Mouse (Mus musculus): Measurements from ENCODE around the gene Rxfp4. TPM values are rescaled to one million over a fixed set of nuclear protein-coding genes. Genes with fewer than 3 reads are reported as not detected.

The Rxfp4 gene
- under 1 TPM in 1 of 2 experiments, not detected in 1; 0.26 TPM for polyA plus RNA-seq (2017; shearing (Covaris generic))

DNA sequence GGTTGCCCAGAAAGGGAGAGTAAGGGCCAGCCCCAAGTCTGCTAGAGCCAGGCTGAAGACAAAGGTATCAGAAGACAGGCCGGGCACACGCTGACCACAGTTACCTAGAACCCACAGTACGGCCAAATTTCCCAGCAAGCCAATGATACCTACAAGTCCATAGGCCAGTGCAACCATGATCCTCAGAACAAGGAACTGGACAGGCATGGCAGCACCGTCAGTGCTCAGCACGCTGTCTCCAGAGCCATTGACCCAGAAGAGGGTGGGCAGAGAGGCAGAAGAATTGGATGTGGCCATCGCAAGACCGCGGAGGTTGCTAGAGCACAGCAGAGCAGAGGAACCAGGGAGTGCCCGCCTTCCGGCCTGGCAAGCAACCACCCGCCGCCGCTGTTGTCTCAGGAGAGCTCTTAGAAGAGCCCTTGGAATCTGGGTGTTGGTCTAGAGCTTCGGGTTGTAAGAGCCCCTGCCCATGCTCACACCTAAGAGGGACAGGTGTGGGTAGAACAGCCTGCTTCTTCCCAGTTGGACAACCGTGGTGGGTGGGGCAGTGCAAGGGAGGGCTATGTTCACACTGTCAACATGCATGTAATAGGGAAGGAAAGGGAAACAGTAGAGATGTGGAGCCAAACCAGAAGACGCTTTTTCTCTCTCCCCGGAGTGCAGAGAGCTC, at the start of gene Rxfp4:
Gene Rxfp4 (minus strand): TSS at position 297 of the 670 bp plus-strand sequence.
- ATAC-seq = no peak

DNA sequence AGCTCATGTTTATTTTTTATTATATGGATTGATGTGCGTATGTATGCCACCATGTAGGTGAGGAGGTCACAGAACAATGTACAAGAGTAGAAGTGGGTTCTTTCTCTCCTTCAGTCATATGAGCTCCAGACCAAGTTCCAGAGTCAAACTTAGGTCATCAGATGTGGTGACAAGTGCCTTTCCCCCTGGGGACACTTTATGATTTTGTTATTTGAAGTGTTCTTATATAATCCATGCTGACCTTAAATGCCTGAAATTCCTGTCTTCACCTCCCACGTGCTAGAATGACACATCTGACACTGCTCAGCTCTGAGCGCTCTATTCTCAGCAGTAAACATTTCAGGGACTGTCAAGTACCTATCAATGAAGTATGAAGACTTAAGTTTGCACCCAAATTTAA, 48.3 kb upstream of the Rxfp4 start:
- no peak for ATAC-seq

DNA sequence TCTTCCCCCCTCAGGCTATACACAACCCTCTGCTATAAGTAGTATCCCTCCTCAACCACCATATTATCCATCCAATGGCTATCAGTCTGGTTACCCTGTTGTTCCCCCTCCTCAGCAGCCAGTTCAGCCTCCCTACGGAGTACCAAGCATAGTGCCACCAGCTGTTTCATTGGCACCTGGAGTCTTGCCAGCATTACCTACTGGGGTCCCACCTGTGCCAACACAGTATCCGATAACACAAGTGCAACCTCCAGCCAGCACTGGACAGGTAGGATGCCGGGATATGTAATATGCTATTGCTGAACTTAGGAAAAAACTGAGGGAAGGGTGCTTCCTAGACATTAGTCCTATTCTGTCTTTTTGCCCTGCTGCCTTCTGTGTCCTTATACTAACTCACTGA, 47.3 kb upstream of the Rxfp4 start:
- no peak for ATAC-seq

DNA sequence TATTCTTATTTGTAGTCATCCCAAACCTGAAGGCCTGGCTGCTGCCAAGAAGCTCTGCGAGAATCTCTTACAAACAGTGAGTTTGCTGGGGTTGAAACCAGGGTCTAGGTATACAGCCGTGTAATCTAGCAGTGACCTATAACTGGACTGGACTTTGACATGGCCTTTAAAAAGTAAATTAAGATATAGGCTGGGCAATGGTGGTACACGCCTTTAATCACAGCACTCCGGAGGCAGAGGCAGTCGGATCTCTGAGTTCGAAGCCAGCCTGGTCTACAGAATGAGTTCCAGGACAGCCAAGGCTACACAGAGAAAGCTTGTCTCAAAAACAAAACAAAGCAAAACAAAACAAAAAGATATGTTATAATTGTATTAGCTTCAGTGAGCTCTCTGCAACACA, 45.9 kb upstream of the Rxfp4 start:
- ATAC-seq = no peak

DNA sequence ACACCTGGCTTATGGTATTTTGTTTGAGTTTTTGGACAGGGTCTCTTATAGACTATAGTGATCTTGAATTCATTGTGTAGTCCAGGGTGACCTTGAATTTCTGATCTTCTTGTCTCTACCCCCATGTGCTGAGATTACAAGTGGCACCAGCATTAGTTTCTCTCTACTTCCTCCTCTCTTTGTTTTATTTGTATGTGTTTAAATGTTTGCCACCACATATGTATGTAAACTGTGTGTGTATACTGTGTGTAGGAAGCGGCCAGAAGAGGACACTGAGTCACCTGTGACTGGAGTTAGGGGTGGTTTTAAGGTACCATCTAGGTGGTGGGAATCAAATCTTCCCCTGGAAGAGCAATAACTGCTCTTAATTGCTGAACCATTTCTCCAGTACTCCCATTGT, 45.1 kb upstream of the Rxfp4 start:
- no peak for ATAC-seq

DNA sequence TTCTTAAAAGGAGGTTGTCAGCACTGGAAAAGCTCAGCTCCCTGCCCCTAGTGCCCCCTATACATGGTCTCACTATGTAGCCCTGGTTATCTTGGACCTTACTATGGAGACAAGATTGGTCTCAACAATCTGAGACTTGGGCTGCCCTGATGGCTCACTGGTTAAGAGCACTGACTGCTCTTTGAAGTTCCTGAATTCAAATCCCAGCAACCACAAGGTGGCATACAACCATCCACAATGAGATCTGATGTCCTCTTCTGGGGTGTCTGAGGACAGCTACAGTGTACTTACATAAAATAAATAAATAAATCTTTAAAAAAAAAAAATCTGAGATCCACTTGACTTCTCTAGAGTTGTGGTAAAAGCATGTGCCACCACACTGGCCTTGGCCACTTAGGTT, 42.6 kb upstream of the Rxfp4 start:
- no peak for ATAC-seq

DNA sequence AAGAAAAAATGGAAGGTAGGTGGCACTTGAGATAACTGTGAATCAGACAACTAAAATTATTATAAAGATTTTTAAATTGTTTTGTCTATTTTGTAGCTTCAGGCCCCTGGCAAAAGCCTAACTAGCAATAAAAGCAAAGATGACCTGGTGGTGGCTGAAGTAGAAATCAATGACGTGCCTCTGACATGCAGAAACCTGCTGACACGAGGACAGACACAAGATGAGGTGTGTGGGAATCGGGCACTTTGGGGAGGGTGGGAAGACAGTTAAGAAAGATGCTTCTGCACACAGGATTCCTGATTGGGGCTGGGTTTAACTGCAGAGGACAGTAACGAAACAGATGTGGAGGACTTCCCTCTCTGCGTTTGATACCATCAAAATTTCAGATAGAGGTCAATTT, 36.1 kb upstream of the Rxfp4 start:
- ATAC-seq = no peak

DNA sequence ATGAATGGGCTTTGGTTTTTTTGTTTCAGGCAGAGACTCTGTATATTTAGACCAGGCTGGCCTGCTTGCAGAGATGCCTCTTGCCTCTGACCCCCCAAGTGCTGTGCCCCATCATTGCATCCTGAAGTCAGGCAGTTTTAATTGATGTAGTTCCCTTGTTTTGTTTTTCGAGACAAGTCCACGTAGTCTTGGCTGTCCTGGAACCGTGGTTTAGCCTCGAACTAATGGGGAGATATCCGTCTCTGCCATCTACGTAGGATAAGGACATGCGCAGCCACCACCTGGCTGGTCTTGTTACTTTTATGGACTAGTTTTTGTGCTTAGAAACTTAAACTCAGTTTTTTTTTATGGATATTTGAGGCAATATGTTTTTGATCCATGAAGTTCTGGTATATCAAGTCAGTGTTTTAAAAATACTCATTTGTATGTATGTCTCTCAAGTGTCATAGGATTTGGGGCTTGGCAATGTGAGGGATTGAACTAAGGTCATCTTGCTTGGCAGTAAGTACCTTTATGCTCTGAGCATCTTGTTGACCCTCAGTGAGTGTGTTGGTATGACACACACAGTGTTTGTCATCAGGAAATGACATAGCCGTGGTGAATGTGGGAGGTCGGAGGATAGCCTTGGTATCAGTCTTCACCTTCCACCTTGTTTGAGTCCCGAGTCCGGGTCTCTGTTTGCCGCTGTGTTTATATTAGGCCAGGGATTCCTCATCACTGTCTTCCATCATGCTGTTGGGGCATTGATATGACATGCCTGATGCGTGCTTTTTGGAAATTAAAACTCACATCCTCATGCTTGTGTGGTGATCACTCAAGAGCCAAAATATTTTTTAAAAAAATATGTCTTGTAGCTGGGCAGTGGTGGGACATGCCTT, 34.0 kb upstream of the Rxfp4 start:
- no peak for ATAC-seq

DNA sequence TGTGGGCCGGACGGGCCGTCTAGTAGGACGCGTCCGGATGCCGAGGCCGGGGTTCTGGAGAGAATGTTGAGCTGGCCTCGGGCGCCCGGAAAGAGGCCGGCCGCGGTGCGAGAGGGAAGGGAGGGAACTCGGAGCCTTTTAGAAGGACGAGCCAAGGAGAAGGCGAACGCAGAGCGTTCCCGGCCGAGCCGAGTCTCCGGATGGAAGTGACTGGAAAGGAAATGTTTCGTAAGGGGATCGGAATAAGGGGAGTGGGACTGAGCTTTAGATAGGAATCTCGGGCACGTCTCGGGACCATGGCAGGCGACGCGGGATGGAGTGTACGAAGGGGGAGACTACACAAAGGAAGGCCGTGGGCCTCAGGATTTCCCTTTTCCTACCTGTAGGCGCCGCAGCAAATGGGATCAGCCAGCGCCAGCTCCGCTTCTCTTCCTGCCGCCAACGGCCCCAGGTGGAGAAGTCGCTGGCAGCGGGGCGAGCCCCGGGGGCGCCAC, 33.1 kb upstream of the Rxfp4 start:
- ATAC-seq = peak; percentile 1

DNA sequence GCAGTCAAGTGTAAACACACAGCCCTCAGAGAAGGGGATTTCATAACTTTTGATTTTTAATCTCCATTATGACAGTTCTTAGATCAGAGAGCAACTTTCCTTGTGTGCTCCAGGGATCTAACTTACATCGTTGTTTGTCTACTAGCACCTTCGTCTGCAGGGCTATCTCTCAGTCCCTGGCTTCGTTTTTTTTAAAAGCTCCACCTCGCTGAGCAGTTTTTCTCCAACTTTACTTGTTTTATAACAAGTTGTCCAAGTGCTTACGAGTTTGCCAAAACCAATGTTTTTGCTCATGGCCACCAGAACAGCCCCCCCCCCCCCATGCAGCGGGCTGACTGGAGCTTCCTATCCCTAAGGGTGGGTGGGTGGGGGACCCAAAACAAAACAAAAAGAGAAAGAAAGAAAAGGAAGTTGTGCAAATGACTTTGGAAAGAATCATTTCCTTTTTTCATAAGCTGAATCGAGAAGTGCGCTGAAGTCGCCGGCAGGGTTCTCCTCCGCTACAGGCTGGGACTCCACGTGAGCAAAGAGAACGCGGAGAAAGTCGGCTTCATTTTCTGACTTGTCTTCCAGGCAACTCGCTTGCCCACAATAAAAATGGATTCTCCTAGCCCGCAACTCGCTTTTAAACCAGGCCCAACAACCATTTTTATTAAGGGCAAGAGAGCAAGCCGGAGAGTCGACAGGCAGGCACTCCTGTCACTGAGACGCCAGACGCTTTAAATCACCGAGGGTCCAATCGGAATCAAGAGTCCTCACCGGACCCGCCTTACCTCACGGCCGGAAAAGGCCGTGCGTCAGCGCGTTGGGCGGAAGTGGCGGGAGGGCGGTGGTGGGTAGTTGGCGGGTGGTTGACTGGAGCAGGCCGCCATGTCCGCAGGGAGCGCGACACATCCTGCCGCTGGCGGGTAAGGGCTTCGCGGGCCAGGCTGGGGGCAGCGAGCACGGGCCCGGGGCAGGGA, 32.3 kb upstream of the Rxfp4 start, which contains the start of gene Khdc4:
Gene Khdc4 (plus strand): TSS at position 824 of the 962 bp plus-strand sequence.
- ATAC-seq = peak; percentile 97

DNA sequence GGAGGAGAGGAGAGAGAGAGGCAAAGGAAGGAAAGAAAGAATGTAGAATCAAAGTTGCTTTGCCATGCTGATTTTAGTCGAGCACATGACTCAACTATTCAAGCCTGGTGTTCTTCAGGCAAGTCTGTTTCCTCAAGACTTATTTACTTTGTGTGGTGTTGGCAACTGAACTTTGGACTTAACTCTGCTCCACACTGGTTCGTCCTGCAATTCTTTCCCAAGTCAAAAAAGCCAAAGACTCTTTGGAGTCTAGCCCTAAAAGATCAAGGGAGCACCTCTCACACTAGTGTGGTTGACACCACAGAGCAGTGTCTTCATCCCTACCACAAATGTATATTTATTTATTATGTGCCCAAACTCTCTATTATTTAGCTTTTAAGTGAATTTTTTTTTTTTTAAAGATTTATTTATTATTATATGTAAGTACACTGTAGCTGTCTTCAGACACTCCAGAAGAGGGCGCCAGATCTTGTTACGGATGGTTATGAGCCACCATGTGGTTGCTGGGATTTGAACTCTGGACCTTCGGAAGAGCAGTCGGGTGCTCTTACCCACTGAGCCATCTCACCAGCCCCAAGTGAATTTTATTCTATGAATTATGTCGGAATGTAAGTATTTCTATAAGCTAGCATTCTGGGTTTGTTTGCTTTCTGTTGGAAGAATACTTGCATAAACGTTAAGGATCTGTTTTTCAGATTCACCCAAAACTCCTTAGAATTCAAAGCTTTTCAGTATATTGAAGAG, 31.5 kb upstream of the Rxfp4 start:
- no peak for ATAC-seq

DNA sequence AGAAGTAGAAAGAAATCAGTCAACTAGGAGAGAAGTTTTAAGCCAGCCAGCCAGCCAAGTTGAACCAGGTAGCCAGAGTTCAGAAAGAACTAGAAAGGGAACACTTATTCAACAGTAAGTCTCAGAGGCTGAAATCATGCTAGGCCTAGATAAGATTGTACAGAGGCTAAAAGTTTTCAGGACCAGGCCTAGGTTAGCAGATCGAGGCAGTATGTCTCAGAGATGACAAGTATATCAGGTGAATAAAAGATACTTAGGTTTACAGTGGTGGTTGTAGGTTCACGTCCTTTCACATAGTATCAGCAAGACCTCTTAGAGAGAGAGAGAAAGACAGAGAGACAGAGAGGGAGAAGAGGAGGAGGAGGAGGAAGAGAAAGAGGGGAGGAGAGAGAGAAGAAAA, 30.9 kb upstream of the Rxfp4 start:
- no peak for ATAC-seq

DNA sequence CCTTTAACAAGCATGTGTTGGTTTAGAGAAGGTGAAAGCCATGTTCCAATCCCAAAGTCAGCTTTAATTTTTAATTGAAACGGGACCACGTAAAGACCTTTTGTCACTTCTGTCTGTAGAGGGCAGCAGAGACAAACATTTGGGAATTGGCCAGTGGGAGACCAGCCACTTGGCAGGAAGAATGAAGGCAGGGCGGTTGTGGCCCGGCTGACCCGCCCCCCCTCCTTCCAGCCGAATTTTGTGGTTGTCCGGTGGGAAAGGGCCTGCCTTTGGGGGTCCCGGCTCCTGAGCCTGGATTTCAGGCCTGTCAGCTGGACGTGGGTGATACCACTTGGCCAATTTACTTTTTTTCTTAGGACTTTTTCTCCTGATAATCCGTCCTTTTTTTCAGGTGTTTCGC, 24.5 kb upstream of the Rxfp4 start:
- peak; percentile 54 for ATAC-seq

DNA sequence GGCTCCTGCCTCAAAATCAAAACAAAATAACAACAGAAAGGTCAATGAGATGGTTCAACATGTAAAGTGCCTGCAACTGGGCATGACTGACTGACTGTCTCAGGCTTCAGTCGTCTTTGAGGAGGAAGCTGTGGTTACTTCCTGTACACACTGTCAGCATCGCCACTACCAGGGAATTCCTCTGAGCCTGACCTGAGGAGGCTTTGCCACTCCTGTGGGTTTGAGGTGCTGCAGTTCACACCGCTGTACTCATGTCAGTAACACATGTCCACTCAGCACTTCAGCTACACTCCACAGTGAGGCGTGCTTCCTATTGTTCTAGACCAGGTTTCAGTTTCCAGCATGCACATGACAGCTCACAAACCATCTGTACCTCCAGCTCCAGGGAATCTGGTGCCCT, 11.2 kb upstream of the Rxfp4 start:
- peak; percentile 32 for ATAC-seq

DNA sequence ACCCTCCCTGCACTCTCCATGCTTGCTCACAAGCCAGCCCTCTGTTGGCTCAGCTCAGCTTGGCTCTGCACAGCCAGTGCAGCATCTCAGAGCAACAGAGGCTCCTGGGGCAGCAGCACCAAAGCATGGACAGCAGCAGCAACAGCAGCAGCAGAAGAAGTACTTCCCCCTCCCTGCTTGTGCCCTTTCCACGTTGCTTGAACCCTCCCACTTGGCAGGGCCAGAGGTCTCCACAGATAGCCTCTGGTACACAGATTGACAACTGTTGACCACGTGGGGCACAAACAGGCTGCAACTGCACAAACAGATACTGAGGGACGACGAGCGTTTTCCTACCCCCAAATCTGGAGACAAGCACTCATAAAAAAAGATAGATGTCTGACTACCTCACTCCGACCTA, 6.9 kb upstream of the Rxfp4 start:
- ATAC-seq = no peak

DNA sequence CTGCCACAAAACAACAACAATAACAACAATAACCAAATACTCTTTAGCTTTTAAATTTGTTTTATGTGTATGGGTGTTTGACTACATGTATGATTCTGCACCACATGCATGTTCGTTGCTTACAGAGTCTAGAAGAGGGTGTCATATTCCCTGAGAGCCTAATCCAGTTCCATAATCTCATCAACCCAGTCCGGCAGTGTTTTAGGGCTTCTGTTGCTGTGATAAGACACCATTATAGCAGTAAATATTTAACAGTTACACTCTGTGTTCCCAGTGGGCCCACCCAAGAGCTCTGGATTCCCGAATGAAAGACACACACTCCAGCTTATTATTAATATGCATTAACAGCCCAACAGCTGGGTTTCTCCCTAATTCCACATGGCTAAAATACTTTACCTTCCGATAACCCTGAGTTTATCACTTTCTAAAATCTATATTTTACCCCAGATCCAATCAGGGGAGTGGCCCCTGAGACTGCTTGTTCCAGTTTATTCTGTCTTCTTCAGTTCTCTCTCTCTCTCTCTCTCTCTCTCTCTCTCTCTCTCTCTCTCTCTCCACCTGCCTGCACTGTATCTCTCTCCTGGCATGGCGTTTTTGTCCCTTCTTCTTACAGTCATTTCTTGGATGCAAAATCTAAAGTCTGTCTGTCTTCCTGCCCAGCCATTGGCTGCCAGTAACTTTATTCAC, 5.6 kb upstream of the Rxfp4 start:
- ATAC-seq = no peak

DNA sequence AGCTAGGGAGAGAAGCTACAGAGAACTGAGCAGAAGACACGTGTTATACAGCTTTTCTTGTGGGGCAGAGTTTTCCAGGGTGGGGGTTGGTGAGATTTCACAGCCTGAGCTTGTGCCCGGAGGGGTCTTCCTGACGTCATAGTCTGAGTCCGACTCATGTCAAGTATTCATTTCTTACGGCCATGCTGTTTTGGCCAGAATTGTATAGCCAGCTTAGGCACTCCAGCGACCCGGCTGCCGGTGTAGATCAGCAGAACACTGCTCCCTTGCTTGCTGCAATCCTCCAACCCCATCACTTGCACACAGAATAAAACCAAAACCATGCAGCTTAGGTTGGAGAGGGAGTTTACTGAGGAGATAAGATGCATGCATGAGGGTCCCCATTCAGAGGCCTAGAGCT, 2.7 kb upstream of the Rxfp4 start:
- ATAC-seq = no peak

DNA sequence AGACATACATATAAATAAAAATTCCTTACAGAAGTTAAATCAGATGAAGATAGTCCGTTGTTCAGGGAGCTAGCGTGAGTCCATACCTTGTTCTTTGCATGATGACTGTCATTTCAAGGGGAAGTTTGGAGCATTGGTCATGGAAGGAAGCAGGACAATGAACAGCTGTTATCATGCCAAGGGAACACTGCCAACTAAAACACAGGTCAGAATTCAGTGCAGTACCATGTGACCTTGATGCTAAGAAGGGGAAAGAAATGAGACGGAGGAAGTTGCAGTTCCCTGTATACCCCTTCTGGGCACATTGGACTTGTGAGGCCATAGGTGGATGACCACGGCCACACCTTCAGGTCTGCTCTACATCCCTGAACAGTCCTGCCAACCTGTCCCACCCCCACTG, 1.7 kb upstream of the Rxfp4 start:
- no peak for ATAC-seq

DNA sequence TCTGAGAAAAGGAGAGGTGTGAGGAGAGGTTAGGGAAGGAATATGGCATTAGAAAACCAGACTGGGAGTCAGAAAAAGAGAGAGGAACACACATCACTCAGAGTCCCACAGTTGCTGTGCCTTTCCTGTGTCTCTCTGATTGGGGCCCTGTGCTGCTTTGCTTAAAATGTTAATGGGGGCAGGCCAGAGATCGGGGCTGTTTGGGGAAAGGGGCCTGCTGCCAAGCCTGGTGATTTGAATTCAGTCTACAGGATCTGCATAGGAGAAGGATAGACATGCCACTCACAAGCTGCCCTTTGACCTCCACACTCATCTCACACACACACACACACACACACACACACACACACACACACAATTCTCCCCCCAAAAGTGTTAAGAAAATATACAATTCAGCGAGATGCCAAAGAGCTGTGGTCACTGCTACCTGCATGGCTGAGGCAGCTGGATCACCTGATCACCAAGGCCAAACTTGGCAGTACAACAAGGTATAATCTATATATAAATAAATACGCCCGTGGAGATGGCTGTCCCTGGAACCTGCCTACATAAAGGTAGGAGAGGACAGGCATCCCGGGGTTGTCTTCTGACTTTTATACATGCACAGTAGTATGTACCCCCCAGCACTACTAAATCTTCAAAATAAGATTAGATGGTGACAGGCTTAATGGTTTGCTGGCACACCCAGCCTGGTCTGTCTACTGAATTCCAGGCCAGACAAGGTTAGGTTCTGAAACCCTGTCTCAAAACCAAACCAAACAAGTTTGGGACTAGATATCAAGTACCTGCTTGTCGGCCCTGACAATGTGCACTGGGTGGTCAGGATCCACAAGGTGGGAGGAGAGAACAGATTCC, 801 bp upstream of the Rxfp4 start:
- no peak for ATAC-seq
